Comparison of ENCODE assay signal across 8 mouse cellular contexts in genomic region chr7:120917279-120917591, GRCm38 (mm10). TPM values are rescaled to one million over a fixed set of nuclear protein-coding genes. Genes with fewer than 3 reads are reported as not detected.
DNase-seq lines count a peak whose midpoint lies in the region; ATAC-seq and TF ChIP-seq lines count a peak whose summit lies in the region.

No protein-coding gene starts in this region.

- 0 out of 2 replicates have a peak, but pooled peaks cover 7% of the 10 kb centered on the region for H3K4me1 ChIP-seq in embryonic facial prominence, embryonic 14.5 days (ENCODE audit: control insufficient read depth, insufficient read depth, low read length)
- peaks cover 6% of the 10 kb centered on the region for H3K4me1 ChIP-seq in intestine, embryonic 16.5 days (ENCODE audit: control insufficient read depth, insufficient read depth, low read length)
- peaks cover 8% of the 10 kb centered on the region for H3K4me1 ChIP-seq in neural tube, embryonic 12.5 days

- intact Hi-C loops in left cerebral cortex, adult 2 months (cut with DNase I), result loop anchor here (1.0 to 10.0 kb wide), 4 partner anchors 74 to 285 kb away; partner anchors contain the start of genes Eef2k, Mosmo and Pdzd9

- no peaks in the 10 kb centered on the region for H3K27me3 ChIP-seq in embryonic facial prominence, embryonic 14.5 days (replicated peaks; ENCODE audit: control insufficient read depth, insufficient read depth, low read length)
- no peaks in the 10 kb centered on the region for H3K27me3 ChIP-seq in intestine, embryonic 16.5 days (replicated peaks; ENCODE audit: control insufficient read depth, insufficient read depth, low read length)
- no peaks in the 10 kb centered on the region for H3K27me3 ChIP-seq in neural tube, embryonic 12.5 days (replicated peaks)

- H3K27ac ChIP-seq in left cerebral cortex, adult 2 months, result no peak overlapping the region
- no peak overlapping the region for H3K27ac ChIP-seq in embryonic facial prominence, embryonic 14.5 days (replicated peaks; ENCODE audit: low read depth, low read length)
- no peak overlapping the region for H3K27ac ChIP-seq in intestine, embryonic 16.5 days (ENCODE audit: low read length)
- H3K27ac ChIP-seq in neural tube, embryonic 12.5 days, result no peak overlapping the region

- peak overlapping the region; percentile 79 for H3K4me3 ChIP-seq in left cerebral cortex, adult 2 months
- H3K4me3 ChIP-seq in embryonic facial prominence, embryonic 14.5 days (ENCODE audit: low read depth, low read length), result peak overlapping the region; percentile 97
- H3K4me3 ChIP-seq in intestine, embryonic 16.5 days (ENCODE audit: low read length), result peak overlapping the region; percentile 97
- H3K4me3 ChIP-seq in neural tube, embryonic 12.5 days, result peak overlapping the region; percentile 98; the same call in 1 of the 2 replicates

- H3K9ac ChIP-seq in embryonic facial prominence, embryonic 14.5 days (ENCODE audit: low read depth, low read length), result no peak overlapping the region; the same call in 1 of the 2 replicates
- no peak overlapping the region for H3K9ac ChIP-seq in intestine, embryonic 16.5 days (ENCODE audit: low read depth, low read length)
- H3K9ac ChIP-seq in neural tube, embryonic 12.5 days, result no peak overlapping the region

- no peak for TF ChIP-seq CTCF in left cerebral cortex, adult 2 months (IDR thresholded peaks at IDR 0.05)

- WGBS in embryonic facial prominence, embryonic 14.5 days, result 8% methylated on average over 12 of the region's 12 CpGs
- 7% methylated on average over 12 of the region's 12 CpGs for WGBS in intestine, embryonic 16.5 days
- 11% methylated on average over 12 of the region's 12 CpGs for WGBS in neural tube, embryonic 12.5 days

- DNase-seq in left cerebral cortex, adult 2 months (ENCODE audit: extremely low spot score in 1 of 2, low spot score in 2 of 2), result no peak
- no peak for DNase-seq in left cerebral cortex, adult 8-10 months (ENCODE audit: low spot score in 2 of 2)
- no peak for DNase-seq in embryonic facial prominence, embryonic 14.5 days (ENCODE audit: low spot score)
- no peak for DNase-seq in adipocyte (ENCODE audit: low spot score)
- no peak for DNase-seq in ovary, adult 18-20 months (ENCODE audit: low spot score)

- H3K9me3 ChIP-seq in embryonic facial prominence, embryonic 14.5 days (ENCODE audit: control insufficient read depth, low read length), result no peaks in the 10 kb centered on the region
- H3K9me3 ChIP-seq in intestine, embryonic 16.5 days (ENCODE audit: control insufficient read depth, low read length), result no peaks in the 10 kb centered on the region
- no peaks in the 10 kb centered on the region for H3K9me3 ChIP-seq in neural tube, embryonic 12.5 days

- ATAC-seq in embryonic facial prominence, embryonic 14.5 days (ENCODE audit: low read depth), result peak; percentile 92
- peak; percentile 88 for ATAC-seq in intestine, embryonic 16.5 days
- peak; percentile 89 for ATAC-seq in neural tube, embryonic 12.5 days (ENCODE audit: low FRiP score, low read depth)
- ATAC-seq in megakaryocyte progenitor cell, adult 5-6 weeks (replicated peaks; ENCODE audit: poor library complexity), result no peak

- H3K4me2 ChIP-seq in embryonic facial prominence, embryonic 14.5 days (ENCODE audit: low read depth, low read length), result peak overlapping the region; percentile 48
- H3K4me2 ChIP-seq in intestine, embryonic 16.5 days (ENCODE audit: low read depth, low read length), result peak overlapping the region; percentile 42; the same call in 1 of the 2 replicates
- H3K4me2 ChIP-seq in neural tube, embryonic 12.5 days (replicated peaks), result peak overlapping the region; percentile 65

- H3K36me3 ChIP-seq in embryonic facial prominence, embryonic 14.5 days (ENCODE audit: control insufficient read depth, insufficient read depth, low read length), result no peaks in the 10 kb centered on the region
- H3K36me3 ChIP-seq in intestine, embryonic 16.5 days (ENCODE audit: control insufficient read depth, insufficient read depth, low read length), result no peaks in the 10 kb centered on the region
- H3K36me3 ChIP-seq in neural tube, embryonic 12.5 days, result no peaks in the 10 kb centered on the region

RNA-seq across cellular contexts. Expression of gene Polr3e, which starts 0.3 kb away (rescaled TPM):
- 10 to 100 TPM; 26.4 to 27.8 TPM for total RNA-seq in left cerebral cortex, adult 2 months (2021)
- 10 to 100 TPM; 25.8 to 31.6 (median 30.3) TPM for total RNA-seq in left cerebral cortex, adult 8-10 months (2022)
- polyA plus RNA-seq in embryonic facial prominence, embryonic 14.5 days (2014; fragmentation: Nextera tagmentation; extraction: Ambion mirVana), result 21.8 and 26.2 TPM in 2 replicates
- 37.5 and 37.9 TPM in 2 replicates for polyA plus RNA-seq in intestine, embryonic 16.5 days (2015; fragmentation: Nextera tagmentation; extraction: Ambion mirVana)
- 26.6 and 28.0 TPM in 2 replicates for polyA plus RNA-seq in neural tube, embryonic 12.5 days (2016; fragmentation: Nextera tagmentation; extraction: Ambion mirVana)
- 14.0 and 15.1 TPM in 2 replicates for total RNA-seq in megakaryocyte progenitor cell, adult 5-6 weeks (2015)
- 32.6 and 33.0 TPM in 2 replicates for total RNA-seq in megakaryocyte progenitor cell, adult 5-6 weeks (2017)
